Mouse (Mus musculus): ENCODE results near the gene Nedd4. TPM values are rescaled to one million over a fixed set of nuclear protein-coding genes. Genes with fewer than 3 reads are reported as not detected.

Gene Nedd4
- 100 to 1,000 TPM; 317 to 357 TPM for total RNA-seq (2021)
- 129 and 289 TPM in 2 replicates for polyA plus RNA-seq (2012; rRNA removed)
- long read RNA-seq, full-length matches to known transcripts, result 157 of 186 reads
- long read RNA-seq, partial matches to known transcripts, result 28 of 186 reads
- long read RNA-seq, other reads (novel, unspliced or antisense), result 1 of 186 reads

GRCm38 (mm10) chr9:72661895-72662661 is at the start of gene Nedd4:
Gene Nedd4, plus strand, starts transcription at chr9:72662346.
- peak; percentile 95 for TF ChIP-seq POLR2A (IDR thresholded peaks at IDR 0.05; ENCODE audit: insufficient read depth, low read depth, low read length)
- peak; percentile 30 for TF ChIP-seq CTCF (IDR thresholded peaks at IDR 0.05)
- TF ChIP-seq EP300 (IDR thresholded peaks at IDR 0.05; ENCODE audit: insufficient read depth, low read depth, low read length), result 0 out of 2 replicates have a peak, but pooled peaks have one; percentile 29
- intact Hi-C loops (cut with DNase I), result loop anchor here (1.0 kb wide), 1 partner anchor 22 kb away; no protein-coding TSS in a partner anchor
- under 1% methylated on average over 60 of the region's 83 CpGs for WGBS
- Histone ChIP-seq H3K4me3 (peak within 1 kb of the TSS; percentile 78), H3K9ac (ENCODE audit: low read depth, low read length) (peak within 1 kb of the TSS; percentile 98), H3K36me3 (ENCODE audit: control insufficient read depth, insufficient read depth, low read length) (peaks cover 25% of the 10 kb centered on the region), H3K27me3 (ENCODE audit: control insufficient read depth, insufficient read depth, low read length) (no peaks in the 10 kb centered on the region), H3K27ac (peak within 1 kb of the TSS; percentile 99), H3K79me2 (replicated peaks; ENCODE audit: control insufficient read depth, insufficient read depth, low read length) (peaks cover 3% of the 10 kb centered on the region; the same call in 1 of the 2 replicates), H3K4me1 (ENCODE audit: control insufficient read depth, insufficient read depth, low read length) (peaks cover 16% of the 10 kb centered on the region)
- peak; percentile 97 to 99 for DNase-seq

- WGBS, result 28% methylated on average over 2 of the region's 2 CpGs
- Histone ChIP-seq H3K79me2 (replicated peaks; ENCODE audit: control insufficient read depth, insufficient read depth, low read length) (no peaks in the 10 kb centered on the region), H3K4me3 (no peak overlapping the region), H3K9ac (ENCODE audit: low read depth, low read length) (no peak overlapping the region), H3K27ac (no peak overlapping the region), H3K27me3 (ENCODE audit: control insufficient read depth, insufficient read depth, low read length) (no peaks in the 10 kb centered on the region), H3K4me1 (ENCODE audit: control insufficient read depth, insufficient read depth, low read length) (no peaks in the 10 kb centered on the region), H3K36me3 (ENCODE audit: control insufficient read depth, insufficient read depth, low read length) (peaks cover 3% of the 10 kb centered on the region)
- intact Hi-C loops (cut with DNase I), result loop anchor here (10.0 kb wide), 1 partner anchor 271 kb away; no protein-coding TSS in a partner anchor
- TF ChIP-seq POLR2A (IDR thresholded peaks at IDR 0.05; ENCODE audit: insufficient read depth, low read depth, low read length), result no peak
- TF ChIP-seq EP300 (IDR thresholded peaks at IDR 0.05; ENCODE audit: insufficient read depth, low read depth, low read length), result no peak
- TF ChIP-seq CTCF (IDR thresholded peaks at IDR 0.05), result no peak
- peak in 1 of 2 experiments; percentile 44 for DNase-seq
Observed at GRCm38 (mm10) chr9:72613884-72614283, 48.3 kb upstream of the Nedd4 start.

GRCm38 (mm10) chr9:72614786-72615480 is 47.2 kb upstream of the Nedd4 start:
- H3K27ac ChIP-seq, result no peak overlapping the region
- no peaks in the 10 kb centered on the region for H3K4me1 ChIP-seq (ENCODE audit: control insufficient read depth, insufficient read depth, low read length)
- no peak for DNase-seq
- WGBS, result 69% methylated on average over 6 of the region's 6 CpGs
- peaks cover 3% of the 10 kb centered on the region for H3K36me3 ChIP-seq (ENCODE audit: control insufficient read depth, insufficient read depth, low read length)
- no peak overlapping the region for H3K4me3 ChIP-seq
- intact Hi-C loops (cut with DNase I), result loop anchor here (10.0 kb wide), 1 partner anchor 270 kb away; no protein-coding TSS in a partner anchor
- H3K9ac ChIP-seq (ENCODE audit: low read depth, low read length), result no peak overlapping the region
- no peaks in the 10 kb centered on the region; the same call in 1 of the 2 replicates for H3K79me2 ChIP-seq (replicated peaks; ENCODE audit: control insufficient read depth, insufficient read depth, low read length)
- H3K27me3 ChIP-seq (ENCODE audit: control insufficient read depth, insufficient read depth, low read length), result no peaks in the 10 kb centered on the region
- peak; percentile 67 for TF ChIP-seq CTCF (IDR thresholded peaks at IDR 0.05)
- TF ChIP-seq POLR2A (IDR thresholded peaks at IDR 0.05; ENCODE audit: insufficient read depth, low read depth, low read length), result no peak

- Histone ChIP-seq H3K36me3 (ENCODE audit: control insufficient read depth, insufficient read depth, low read length) (peaks cover 3% of the 10 kb centered on the region), H3K27ac (no peak overlapping the region), H3K27me3 (ENCODE audit: control insufficient read depth, insufficient read depth, low read length) (no peaks in the 10 kb centered on the region), H3K4me1 (ENCODE audit: control insufficient read depth, insufficient read depth, low read length) (no peaks in the 10 kb centered on the region), H3K79me2 (replicated peaks; ENCODE audit: control insufficient read depth, insufficient read depth, low read length) (no peaks in the 10 kb centered on the region; the same call in 1 of the 2 replicates), H3K4me3 (no peak overlapping the region), H3K9ac (ENCODE audit: low read depth, low read length) (no peak overlapping the region)
- DNase-seq, result no peak
- intact Hi-C loops (cut with DNase I), result loop anchor here (10.0 kb wide), 1 partner anchor 267 kb away; no protein-coding TSS in a partner anchor
- WGBS, result 85% methylated on average over 3 of the region's 3 CpGs
- TF ChIP-seq CTCF (IDR thresholded peaks at IDR 0.05), result no peak
- no peak for TF ChIP-seq POLR2A (IDR thresholded peaks at IDR 0.05; ENCODE audit: insufficient read depth, low read depth, low read length)
- TF ChIP-seq EP300 (IDR thresholded peaks at IDR 0.05; ENCODE audit: insufficient read depth, low read depth, low read length), result no peak
Observed at GRCm38 (mm10) chr9:72618037-72618436, 44.1 kb upstream of the Nedd4 start.

- 98% methylated on average over 1 of the region's 1 CpGs for WGBS
- H3K27ac ChIP-seq, result no peak overlapping the region
- intact Hi-C loops (cut with DNase I), result no loop called here
Observed at GRCm38 (mm10) chr9:72623605-72624004, 38.5 kb upstream of the Nedd4 start.

More at GRCm38 (mm10) chr9:72623605-72624004, 38.5 kb upstream of the Nedd4 start:
- H3K4me1 ChIP-seq (ENCODE audit: control insufficient read depth, insufficient read depth, low read length), result peaks cover 6% of the 10 kb centered on the region
- no peak for DNase-seq
- no peaks in the 10 kb centered on the region; the same call in 1 of the 2 replicates for H3K79me2 ChIP-seq (replicated peaks; ENCODE audit: control insufficient read depth, insufficient read depth, low read length)
- no peaks in the 10 kb centered on the region for H3K27me3 ChIP-seq (ENCODE audit: control insufficient read depth, insufficient read depth, low read length)
- peaks cover 6% of the 10 kb centered on the region for H3K36me3 ChIP-seq (ENCODE audit: control insufficient read depth, insufficient read depth, low read length)
- H3K9ac ChIP-seq (ENCODE audit: low read depth, low read length), result no peak overlapping the region
- no peak for TF ChIP-seq CTCF (IDR thresholded peaks at IDR 0.05)
- no peak for TF ChIP-seq EP300 (IDR thresholded peaks at IDR 0.05; ENCODE audit: insufficient read depth, low read depth, low read length)
- TF ChIP-seq POLR2A (IDR thresholded peaks at IDR 0.05; ENCODE audit: insufficient read depth, low read depth, low read length), result no peak
- H3K4me3 ChIP-seq, result no peak overlapping the region
